Mouse (Mus musculus) embryonic fibroblast, embryonic 13.5 days (primary cell): ENCODE measurements around the gene Scamp4.

Experiments used
- CTCF ChIP-seq: IDR thresholded peaks from 2 replicates; pipeline ENCODE4 v1.5.1; 2011; ENCODE audit warnings: mild to moderate bottlenecking, control low read depth, low read length, moderate library complexity, borderline replicate concordance; ENCODE audit not compliant: insufficient read depth
- POLR2A ChIP-seq: IDR thresholded peaks from 2 replicates; pipeline ENCODE4 v1.6.1; 2011; ENCODE audit warnings: low read depth, mild to moderate bottlenecking, control low read depth, low read length, moderate library complexity

GRCm38 (mm10) chr10:80578911-80579310, 23.8 kb upstream of the Scamp4 start:
- TF ChIP-seq POLR2A (no peak), CTCF (peak; percentile 47; the same call in 1 of the 2 replicates)
